Mouse (Mus musculus) stomach, embryonic 16.5 days (tissue): ENCODE data around the gene B3gnt2. TPM values are rescaled to one million over a fixed set of nuclear protein-coding genes. Genes with fewer than 3 reads are reported as not detected.
A peak's percentile ranks its signal among the peaks of the same experiment; 100 is the strongest.

ENCODE experiments used
- ATAC-seq: fragments of 200-750 bp; cut with Nextera tagmentation; 2 replicates; pipeline ENCODE4 v1.8.0; 2017; ENCODE audit warnings: moderate number of reproducible peaks, moderate TSS enrichment; ENCODE audit not compliant: insufficient read depth, low FRiP score
- H3K27ac ChIP-seq: fragments of 300-500 bp; sonication (generic); 2 replicates; pipeline ENCODE4 v1.5.1; 2014; ENCODE audit warnings: low read length
- H3K27me3 ChIP-seq: fragments of 300-500 bp; sonication (generic); 2 replicates; pipeline ENCODE4 v1.6.1; 2014; ENCODE audit warnings: low read length, control low read depth, mixed read lengths; ENCODE audit not compliant: control insufficient read depth, insufficient read depth
- H3K36me3 ChIP-seq: fragments of 300-500 bp; sonication (generic); 2 replicates; pipeline ENCODE4 v1.6.1; 2014; ENCODE audit warnings: low read length; ENCODE audit not compliant: control insufficient read depth, insufficient read depth
- H3K4me1 ChIP-seq: fragments of 300-500 bp; sonication (generic); 2 replicates; pipeline ENCODE4 v1.6.1; 2014; ENCODE audit warnings: low read length, control low read depth, mixed read lengths; ENCODE audit not compliant: control insufficient read depth, insufficient read depth
- H3K4me2 ChIP-seq: fragments of 300-500 bp; sonication (generic); 2 replicates; pipeline ENCODE4 v1.6.1; 2014; ENCODE audit warnings: low read depth, low read length, mixed read lengths
- H3K4me3 ChIP-seq: fragments of 300-500 bp; sonication (generic); replicated peaks from 2 replicates; pipeline ENCODE4 v1.5.1; 2014; ENCODE audit warnings: mild to moderate bottlenecking, low read length
- H3K9ac ChIP-seq: fragments of 300-500 bp; sonication (generic); 2 replicates; pipeline ENCODE4 v1.6.1; 2014; ENCODE audit warnings: low read length
- H3K9me3 ChIP-seq: fragments of 300-500 bp; sonication (generic); replicated peaks from 2 replicates; pipeline ENCODE4 v1.6.1; 2016; ENCODE audit warnings: low read length, control low read depth; ENCODE audit not compliant: control insufficient read depth
- WGBS: fragments of 180-500 bp; shearing (Covaris S2); extraction: QIAGEN DNeasy Blood & Tissue Kit; methylation state at CpG from one replicate; pipeline ENCODE4 v1.1.7; 2014; 5-methylcytosine and 5-hydroxymethylcytosine counted together
- polyA plus RNA-seq: library from polyadenylated mRNA; unstranded; fragments of >200 nt; fragmentation: Nextera tagmentation; extraction: Ambion mirVana; gene quantifications from 2 replicates; pipeline ENCODE4 v1.2.1, GENCODE M21; 2015

B3gnt2 gene
- polyA plus RNA-seq: 12.7 and 12.9 TPM in 2 replicates

DNA sequence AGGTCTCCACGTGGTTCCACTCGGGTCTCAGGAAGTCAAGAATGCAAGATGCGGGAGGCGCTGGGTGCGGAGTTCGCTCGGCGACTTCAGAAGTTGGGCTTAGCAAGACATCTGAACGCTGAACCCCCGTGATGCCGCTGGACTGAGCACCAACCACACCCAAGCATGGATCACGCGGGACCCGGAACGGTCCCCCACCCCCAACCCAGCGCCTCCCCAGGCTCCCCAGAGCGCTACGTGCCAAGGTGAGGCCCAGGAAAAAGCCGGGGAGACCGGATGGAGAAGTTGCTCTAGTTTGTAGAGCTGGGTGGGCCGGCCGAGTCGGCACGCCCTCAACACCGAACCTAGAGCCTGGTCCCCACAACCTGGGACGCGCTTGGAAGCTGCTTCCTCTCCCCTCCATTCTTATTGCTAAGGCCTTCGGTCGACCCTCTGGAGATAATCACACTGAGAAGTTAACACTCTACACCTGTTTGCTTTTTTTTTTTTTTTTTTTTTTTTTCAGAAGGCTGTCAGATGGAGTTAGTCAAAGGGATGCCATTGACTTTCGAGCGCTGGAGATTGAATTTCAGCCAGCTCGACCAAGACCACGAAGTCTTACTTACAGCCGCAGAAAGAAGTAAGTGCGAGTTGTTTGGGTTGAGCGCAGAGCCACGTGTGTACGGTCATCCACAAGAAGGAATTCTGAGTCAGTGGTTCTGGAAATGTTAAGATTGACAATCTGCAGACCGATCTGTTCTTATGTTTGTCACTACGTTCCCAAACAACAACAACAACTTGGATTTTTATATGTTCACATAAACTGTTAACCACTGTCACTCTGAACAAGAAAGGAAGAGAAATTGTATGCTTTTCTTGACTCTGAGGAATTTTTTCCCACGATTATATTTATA lies at the start of gene B3gnt2:
Gene B3gnt2 (minus strand): TSS at position 627 of the 893 bp plus-strand sequence.
- Histone ChIP-seq H3K4me3 (peak within 1 kb of the TSS; percentile 79), H3K27ac (peak within 1 kb of the TSS; percentile 95), H3K27me3 (no peaks in the 10 kb centered on the region), H3K4me1 (peaks cover 13% of the 10 kb centered on the region), H3K36me3 (no peaks in the 10 kb centered on the region), H3K9ac (peak within 1 kb of the TSS; percentile 87), H3K9me3 (no peaks in the 10 kb centered on the region), H3K4me2 (peak within 1 kb of the TSS; percentile 97)
- ATAC-seq: peak; percentile 56
- WGBS: 5% methylated on average over 41 of the region's 41 CpGs

DNA sequence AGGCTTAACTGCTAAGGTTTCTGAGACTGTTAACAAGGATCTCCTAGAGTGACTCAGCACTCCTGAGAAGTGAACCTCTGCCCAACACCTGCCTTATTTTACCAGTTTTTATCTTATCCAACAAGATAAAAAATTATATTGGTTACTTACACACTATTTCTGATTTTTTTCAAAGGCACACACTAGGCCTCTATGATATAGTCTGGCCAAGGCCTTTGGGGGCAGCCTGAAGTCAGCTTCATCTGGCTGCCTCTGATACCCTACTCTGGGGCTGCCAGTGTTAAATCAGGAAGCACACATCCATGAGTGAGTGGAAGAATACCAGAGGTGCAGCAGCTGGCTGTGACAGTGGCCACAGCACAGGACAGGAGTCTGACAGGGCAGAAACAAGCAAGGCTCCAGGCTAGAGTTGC lies 45.7 kb upstream of the B3gnt2 start:
- Histone ChIP-seq H3K27ac (no peak overlapping the region), H3K27me3 (no peaks in the 10 kb centered on the region)
- no peak for ATAC-seq

DNA sequence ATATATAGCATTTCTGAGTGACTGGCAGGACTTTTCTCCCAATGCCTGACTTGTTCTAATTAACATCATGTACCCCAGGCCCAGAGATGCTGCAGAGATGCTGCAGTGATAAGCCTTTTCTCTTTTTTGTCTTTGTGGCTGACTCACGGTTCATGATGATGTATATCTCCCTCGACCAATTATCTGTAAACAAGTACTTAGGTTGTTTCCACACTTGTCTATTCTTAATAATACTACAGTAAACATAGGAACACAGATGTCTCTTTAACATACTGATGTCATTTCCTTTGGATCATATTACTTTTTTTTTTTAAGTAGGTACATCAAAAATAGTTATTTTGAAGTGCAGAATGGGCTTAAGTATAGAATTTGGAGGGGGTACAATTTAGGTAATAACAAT lies 42.2 kb upstream of the B3gnt2 start:
- Histone ChIP-seq H3K4me2 (no peak overlapping the region), H3K9ac (no peak overlapping the region), H3K4me1 (no peaks in the 10 kb centered on the region), H3K4me3 (no peak overlapping the region), H3K27me3 (no peaks in the 10 kb centered on the region), H3K27ac (no peak overlapping the region), H3K9me3 (no peaks in the 10 kb centered on the region), H3K36me3 (no peaks in the 10 kb centered on the region)
- WGBS: 57% methylated on average over 2 of the region's 2 CpGs
- no peak for ATAC-seq

More for the DNA sequence above, 45.7 kb upstream of the B3gnt2 start:
- H3K36me3 ChIP-seq: no peaks in the 10 kb centered on the region
- H3K9me3 ChIP-seq: no peaks in the 10 kb centered on the region
- no peak overlapping the region for H3K9ac ChIP-seq
- H3K4me2 ChIP-seq: no peak overlapping the region
- no peaks in the 10 kb centered on the region for H3K4me1 ChIP-seq
- H3K4me3 ChIP-seq: no peak overlapping the region

DNA sequence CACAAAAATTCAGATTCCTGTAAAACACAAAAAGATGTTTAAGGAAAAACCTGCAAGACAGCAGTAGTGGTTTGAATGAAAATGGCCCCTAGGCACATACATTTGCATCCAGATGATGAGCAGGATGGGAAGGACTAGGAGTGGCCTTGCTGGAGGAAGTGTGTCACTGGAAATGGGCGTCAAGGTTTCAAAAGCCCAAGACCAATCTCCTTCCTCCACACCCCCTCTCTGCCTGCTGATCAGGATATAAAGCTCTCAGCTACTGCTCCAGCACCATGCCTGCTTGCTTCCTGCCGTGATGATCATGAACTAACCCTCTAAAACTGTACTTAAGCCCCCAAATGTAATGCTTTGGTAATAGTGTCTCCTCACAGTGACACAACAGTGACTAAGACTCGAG lies 39.3 kb upstream of the B3gnt2 start:
- H3K4me3 ChIP-seq: no peak overlapping the region
- WGBS: 84% methylated on average over 3 of the region's 3 CpGs
- no peaks in the 10 kb centered on the region for H3K27me3 ChIP-seq
- H3K9ac ChIP-seq: no peak overlapping the region
- H3K4me2 ChIP-seq: no peak overlapping the region
- H3K27ac ChIP-seq: no peak overlapping the region
- H3K36me3 ChIP-seq: no peaks in the 10 kb centered on the region
- H3K9me3 ChIP-seq: no peaks in the 10 kb centered on the region
- no peak for ATAC-seq
- no peaks in the 10 kb centered on the region for H3K4me1 ChIP-seq

DNA sequence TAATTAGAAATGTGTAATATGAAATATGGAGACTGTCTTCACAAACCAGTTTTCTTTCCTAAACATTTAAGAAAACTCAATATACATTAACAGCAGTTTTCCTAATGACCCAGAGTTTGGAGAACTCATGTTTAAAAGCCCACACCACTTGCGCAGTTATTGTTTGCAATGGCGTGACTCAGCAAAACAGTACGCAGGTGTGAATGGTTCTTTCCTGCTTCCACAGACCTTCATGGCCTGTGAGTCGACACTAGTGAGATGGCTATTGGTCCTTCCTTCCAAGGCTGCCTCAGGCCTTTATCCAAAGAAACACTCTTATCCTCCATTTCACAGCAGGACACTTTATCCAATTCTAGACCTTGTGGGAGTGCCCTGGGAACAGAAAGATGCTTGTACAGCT lies 36.9 kb upstream of the B3gnt2 start:
- Histone ChIP-seq H3K27me3 (no peaks in the 10 kb centered on the region), H3K4me1 (no peaks in the 10 kb centered on the region), H3K4me2 (no peak overlapping the region), H3K36me3 (no peaks in the 10 kb centered on the region), H3K4me3 (no peak overlapping the region), H3K9me3 (no peaks in the 10 kb centered on the region), H3K27ac (no peak overlapping the region), H3K9ac (no peak overlapping the region)
- WGBS: 84% methylated on average over 4 of the region's 4 CpGs
- no peak for ATAC-seq

DNA sequence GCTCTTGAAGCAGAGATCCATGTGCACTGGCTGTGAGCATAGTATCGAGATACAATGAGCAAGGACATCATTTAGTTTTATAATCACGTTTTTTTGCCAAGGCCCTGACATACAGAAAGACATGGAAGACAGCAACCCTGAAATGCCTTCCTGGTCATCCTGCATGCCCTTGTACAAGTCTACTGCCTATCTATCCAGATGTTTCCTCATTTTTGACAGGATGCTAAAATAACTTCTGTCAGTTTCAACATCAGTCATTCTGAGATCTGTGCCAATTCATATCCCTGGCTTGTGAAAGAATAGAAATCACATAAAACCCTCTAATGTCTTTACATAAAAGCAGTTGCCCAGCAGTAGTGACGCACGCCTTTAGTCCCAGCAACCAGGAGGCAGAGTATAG lies 36.4 kb upstream of the B3gnt2 start:
- no peaks in the 10 kb centered on the region for H3K4me1 ChIP-seq
- no peak overlapping the region for H3K4me3 ChIP-seq
- H3K27ac ChIP-seq: no peak overlapping the region
- no peaks in the 10 kb centered on the region for H3K36me3 ChIP-seq
- WGBS: 81% methylated on average over 4 of the region's 4 CpGs
- no peak overlapping the region for H3K4me2 ChIP-seq
- H3K9ac ChIP-seq: no peak overlapping the region
- no peaks in the 10 kb centered on the region for H3K27me3 ChIP-seq
- no peak for ATAC-seq
- H3K9me3 ChIP-seq: no peaks in the 10 kb centered on the region

DNA sequence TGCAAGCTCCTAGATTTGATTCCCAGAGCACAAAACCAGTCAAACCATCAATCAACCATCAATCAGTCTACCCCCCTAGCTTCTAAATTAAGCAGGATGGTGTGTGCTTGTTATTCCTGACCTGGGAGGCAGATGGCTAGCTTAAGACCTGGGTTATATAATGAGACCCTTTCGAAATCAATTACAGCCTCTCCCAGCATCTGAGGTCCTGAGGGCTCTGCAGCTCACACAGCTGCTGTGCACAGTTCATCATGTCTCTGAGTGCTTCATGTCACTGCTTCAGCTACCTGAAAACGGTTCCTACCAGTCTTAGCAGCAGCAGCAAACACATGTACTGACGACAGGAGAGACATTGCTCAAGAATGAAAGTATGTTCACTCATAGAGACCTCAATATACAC lies 32.3 kb upstream of the B3gnt2 start:
- no peak overlapping the region for H3K4me2 ChIP-seq
- no peaks in the 10 kb centered on the region for H3K4me1 ChIP-seq
- 49% methylated on average over 3 of the region's 3 CpGs for WGBS
- ATAC-seq: no peak
- no peaks in the 10 kb centered on the region for H3K36me3 ChIP-seq
- H3K27ac ChIP-seq: no peak overlapping the region
- no peaks in the 10 kb centered on the region for H3K9me3 ChIP-seq
- H3K27me3 ChIP-seq: no peaks in the 10 kb centered on the region
- no peak overlapping the region for H3K4me3 ChIP-seq
- H3K9ac ChIP-seq: no peak overlapping the region

DNA sequence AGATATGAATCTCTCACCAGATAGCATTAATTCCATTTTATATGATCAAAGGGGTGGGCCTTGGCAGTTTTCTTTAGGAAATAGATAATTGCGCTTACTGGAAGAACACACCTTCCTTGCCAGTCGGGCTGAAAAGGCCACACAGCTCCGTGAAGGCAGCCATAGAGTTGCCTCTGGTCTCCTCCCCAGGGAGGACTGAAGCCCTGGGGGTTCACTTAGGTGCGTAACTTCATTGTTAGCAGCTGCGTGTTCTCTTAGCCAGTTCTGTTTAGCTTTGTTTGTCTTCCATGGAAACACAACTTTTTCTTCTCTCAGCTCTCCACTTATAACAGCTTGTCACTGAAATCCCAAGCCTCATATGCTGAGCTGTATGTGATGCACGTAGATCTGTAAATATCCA lies 31.7 kb upstream of the B3gnt2 start:
- Histone ChIP-seq H3K9me3 (no peaks in the 10 kb centered on the region), H3K9ac (no peak overlapping the region), H3K4me3 (no peak overlapping the region), H3K4me2 (no peak overlapping the region), H3K27me3 (no peaks in the 10 kb centered on the region), H3K27ac (no peak overlapping the region), H3K4me1 (no peaks in the 10 kb centered on the region), H3K36me3 (no peaks in the 10 kb centered on the region)
- ATAC-seq: no peak
- 67% methylated on average over 6 of the region's 6 CpGs for WGBS

DNA sequence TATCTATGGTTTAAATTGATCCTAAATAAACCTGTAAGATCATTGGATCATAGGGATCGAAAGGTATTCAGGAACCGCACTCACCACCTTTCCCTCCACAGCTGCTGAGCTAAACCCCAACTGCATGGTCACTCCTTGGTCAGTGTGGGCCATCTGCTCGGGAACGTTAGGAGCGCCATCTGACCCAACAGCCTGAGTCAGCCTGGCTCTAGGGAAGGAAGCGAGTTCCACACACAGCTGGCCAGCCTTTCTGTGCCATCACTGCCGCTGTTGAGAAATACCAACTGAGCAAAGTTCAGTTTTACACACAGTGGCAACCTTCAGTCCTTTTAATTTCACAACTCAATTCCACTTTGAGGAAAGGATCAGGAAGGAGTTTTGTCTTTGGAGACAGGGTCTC lies 31.1 kb upstream of the B3gnt2 start:
- 87% methylated on average over 7 of the region's 7 CpGs for WGBS
- no peak overlapping the region for H3K27ac ChIP-seq
- ATAC-seq: no peak
- H3K9me3 ChIP-seq: no peaks in the 10 kb centered on the region
- no peak overlapping the region for H3K4me3 ChIP-seq
- H3K27me3 ChIP-seq: no peaks in the 10 kb centered on the region
- H3K9ac ChIP-seq: no peak overlapping the region
- no peaks in the 10 kb centered on the region for H3K36me3 ChIP-seq
- H3K4me1 ChIP-seq: no peaks in the 10 kb centered on the region
- H3K4me2 ChIP-seq: no peak overlapping the region
